Mouse (Mus musculus): ENCODE results near the gene Enc1. TPM values are rescaled to one million over a fixed set of nuclear protein-coding genes. Genes with fewer than 3 reads are reported as not detected.

The Enc1 gene
- polyA plus RNA-seq, 1 experiment from 2014 or later, result 103 TPM

- no peaks in the 10 kb centered on the region for H3K9me3 ChIP-seq (replicated peaks; ENCODE audit: control insufficient read depth, low read length, poor library complexity, severe bottlenecking)
- H3K36me3 ChIP-seq (ENCODE audit: control insufficient read depth, insufficient read depth, low read length), result no peaks in the 10 kb centered on the region
- no peak overlapping the region for H3K4me2 ChIP-seq (ENCODE audit: low read length)
- no peak overlapping the region for H3K9ac ChIP-seq (ENCODE audit: low read depth, low read length)
- WGBS, result 50% methylated on average over 6 of the region's 6 CpGs
- H3K27ac ChIP-seq (ENCODE audit: low read length), result no peak overlapping the region
- H3K4me1 ChIP-seq (ENCODE audit: control insufficient read depth, insufficient read depth, low read length), result peaks cover 18% of the 10 kb centered on the region
- no peaks in the 10 kb centered on the region for H3K27me3 ChIP-seq (ENCODE audit: control insufficient read depth, insufficient read depth, low read depth, low read length)
- no peak for ATAC-seq
- H3K4me3 ChIP-seq (ENCODE audit: low read depth, low read length), result no peak overlapping the region
Measured at GRCm38 (mm10) chr13:97235911-97236310, 5.0 kb upstream of the Enc1 start.

DNA sequence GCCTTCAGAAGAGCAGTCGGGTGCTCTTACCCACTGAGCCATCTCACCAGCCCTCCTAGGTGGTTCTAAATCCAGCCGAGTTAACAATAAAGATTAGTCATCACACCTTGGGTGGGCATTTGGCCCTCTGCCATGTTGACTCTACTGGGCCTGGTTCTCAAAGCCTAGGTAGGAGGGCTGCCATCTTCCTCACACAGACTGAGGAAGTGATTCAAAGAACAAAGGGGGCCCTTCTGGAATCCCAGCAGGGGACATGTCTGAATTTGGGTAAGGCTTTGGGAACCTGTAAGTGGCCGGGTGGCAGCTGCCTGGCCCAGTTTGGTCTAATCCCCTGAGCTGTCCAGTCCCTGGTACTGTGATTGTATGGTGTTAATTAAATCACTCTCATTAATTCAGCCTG is 3.2 kb upstream of the Enc1 start:
- no peaks in the 10 kb centered on the region for H3K27me3 ChIP-seq (ENCODE audit: control insufficient read depth, insufficient read depth, low read depth, low read length)
- no peak for ATAC-seq
- H3K4me3 ChIP-seq (ENCODE audit: low read depth, low read length), result no peak overlapping the region
- H3K36me3 ChIP-seq (ENCODE audit: control insufficient read depth, insufficient read depth, low read length), result no peaks in the 10 kb centered on the region
- H3K9me3 ChIP-seq (replicated peaks; ENCODE audit: control insufficient read depth, low read length, poor library complexity, severe bottlenecking), result no peaks in the 10 kb centered on the region
- no peak overlapping the region for H3K27ac ChIP-seq (ENCODE audit: low read length)
- peaks cover 18% of the 10 kb centered on the region for H3K4me1 ChIP-seq (ENCODE audit: control insufficient read depth, insufficient read depth, low read length)
- H3K9ac ChIP-seq (ENCODE audit: low read depth, low read length), result no peak overlapping the region
- no peak overlapping the region for H3K4me2 ChIP-seq (ENCODE audit: low read length)
- WGBS, result 19% methylated on average over 3 of the region's 3 CpGs

DNA sequence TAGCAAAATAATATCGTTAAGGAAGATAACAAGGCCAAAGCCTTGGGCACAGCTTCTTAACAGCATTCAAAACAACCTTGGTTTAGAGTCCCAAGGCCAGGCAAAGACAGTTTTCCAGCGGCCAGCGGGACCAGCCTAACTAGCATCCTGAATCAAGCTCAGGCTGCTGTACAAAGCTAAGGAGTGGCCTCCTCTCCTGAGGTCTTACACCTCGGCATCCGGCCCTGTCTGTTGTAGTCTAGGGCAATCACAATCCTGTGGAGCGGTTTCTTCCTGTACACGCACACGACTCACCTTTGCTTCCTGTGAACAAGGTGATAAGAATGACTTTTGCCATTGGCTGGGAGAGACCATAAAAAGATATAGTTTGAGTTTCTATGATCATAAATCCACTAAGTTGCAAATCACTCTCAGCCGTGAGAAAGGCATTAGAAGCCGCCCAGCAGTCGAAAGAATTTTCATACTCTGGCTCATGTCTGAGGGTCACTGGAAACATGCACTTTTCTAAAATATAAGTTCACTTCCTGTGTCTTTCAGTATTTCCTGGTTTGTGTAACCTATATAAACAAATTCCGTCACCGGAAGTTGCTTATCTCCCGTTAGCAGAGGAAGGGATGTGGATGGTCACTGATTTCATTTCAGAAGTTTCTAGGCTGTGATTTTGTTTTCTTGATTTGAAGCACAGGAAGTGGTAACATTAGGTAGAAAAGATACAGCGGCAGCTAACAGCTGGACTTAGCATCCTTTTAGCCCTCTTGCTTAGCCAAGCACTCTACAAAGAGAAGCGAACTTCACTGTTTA is 2.5 kb upstream of the Enc1 start:
- Histone ChIP-seq H3K27me3 (ENCODE audit: control insufficient read depth, insufficient read depth, low read depth, low read length) (no peaks in the 10 kb centered on the region), H3K4me1 (ENCODE audit: control insufficient read depth, insufficient read depth, low read length) (peaks cover 22% of the 10 kb centered on the region), H3K27ac (ENCODE audit: low read length) (peak overlapping the region; percentile 60; the same call in 1 of the 2 replicates), H3K9me3 (replicated peaks; ENCODE audit: control insufficient read depth, low read length, poor library complexity, severe bottlenecking) (no peaks in the 10 kb centered on the region), H3K4me3 (ENCODE audit: low read depth, low read length) (no peak overlapping the region), H3K9ac (ENCODE audit: low read depth, low read length) (0 out of 2 replicates have a peak overlapping the region, but pooled peaks have one; percentile 41), H3K4me2 (ENCODE audit: low read length) (no peak overlapping the region), H3K36me3 (ENCODE audit: control insufficient read depth, insufficient read depth, low read length) (no peaks in the 10 kb centered on the region)
- WGBS, result 55% methylated on average over 16 of the region's 16 CpGs
- ATAC-seq, result no peak

GRCm38 (mm10) chr13:97239343-97240180 is 1.3 kb upstream of the Enc1 start:
- Histone ChIP-seq H3K4me1 (ENCODE audit: control insufficient read depth, insufficient read depth, low read length) (peaks cover 28% of the 10 kb centered on the region), H3K9me3 (replicated peaks; ENCODE audit: control insufficient read depth, low read length, poor library complexity, severe bottlenecking) (no peaks in the 10 kb centered on the region), H3K4me2 (ENCODE audit: low read length) (peak overlapping the region; percentile 91), H3K27me3 (ENCODE audit: control insufficient read depth, insufficient read depth, low read depth, low read length) (no peaks in the 10 kb centered on the region), H3K4me3 (ENCODE audit: low read depth, low read length) (peak overlapping the region; percentile 94), H3K9ac (ENCODE audit: low read depth, low read length) (peak overlapping the region; percentile 55), H3K36me3 (ENCODE audit: control insufficient read depth, insufficient read depth, low read length) (no peaks in the 10 kb centered on the region), H3K27ac (ENCODE audit: low read length) (peak overlapping the region; percentile 97)
- whole genome bisulfite sequencing, result 3% methylated on average over 23 of the region's 23 CpGs
- ATAC-seq, result peak; percentile 61

- Histone ChIP-seq H3K4me3 (ENCODE audit: low read depth, low read length) (peak overlapping the region; percentile 94), H3K36me3 (ENCODE audit: control insufficient read depth, insufficient read depth, low read length) (peaks cover 1% of the 10 kb centered on the region; the same call in 1 of the 2 replicates), H3K9ac (ENCODE audit: low read depth, low read length) (peak overlapping the region; percentile 91), H3K27me3 (ENCODE audit: control insufficient read depth, insufficient read depth, low read depth, low read length) (no peaks in the 10 kb centered on the region), H3K9me3 (replicated peaks; ENCODE audit: control insufficient read depth, low read length, poor library complexity, severe bottlenecking) (no peaks in the 10 kb centered on the region), H3K4me2 (ENCODE audit: low read length) (peak overlapping the region; percentile 91), H3K27ac (ENCODE audit: low read length) (peak overlapping the region; percentile 97), H3K4me1 (ENCODE audit: control insufficient read depth, insufficient read depth, low read length) (peaks cover 35% of the 10 kb centered on the region)
- ATAC-seq, result peak; percentile 63
- under 1% methylated on average over 34 of the region's 36 CpGs for WGBS
Measured at GRCm38 (mm10) chr13:97240279-97240964, 483 bp upstream of the Enc1 start.

DNA sequence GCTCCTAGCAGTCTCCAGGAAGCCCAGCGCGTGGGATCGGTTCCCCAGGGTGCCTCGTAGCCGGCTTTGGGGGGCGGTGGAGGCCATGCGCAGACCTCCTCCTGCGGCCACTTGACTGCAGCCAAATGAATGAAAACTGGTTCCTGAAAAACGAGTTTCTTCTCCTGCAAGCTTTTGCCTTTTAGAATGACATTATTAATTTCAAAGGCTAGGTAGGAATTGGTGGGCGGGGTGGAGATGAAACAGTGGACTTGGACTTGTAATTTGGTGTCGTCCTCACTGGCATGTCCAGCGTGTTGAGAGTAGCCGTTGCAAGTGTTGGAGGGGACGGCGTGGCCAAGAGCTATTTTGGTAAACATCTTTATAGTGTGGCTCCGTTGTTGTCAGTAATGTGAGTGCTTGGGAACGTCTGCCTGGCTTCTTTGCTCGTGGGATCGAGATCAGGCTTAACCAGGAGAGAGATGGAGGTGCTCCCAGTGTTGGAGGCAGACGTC is 929 bp downstream of the Enc1 start:
- H3K9ac ChIP-seq (ENCODE audit: low read depth, low read length), result peak overlapping the region; percentile 91
- no peaks in the 10 kb centered on the region for H3K27me3 ChIP-seq (ENCODE audit: control insufficient read depth, insufficient read depth, low read depth, low read length)
- H3K4me3 ChIP-seq (ENCODE audit: low read depth, low read length), result peak overlapping the region; percentile 94
- peak overlapping the region; percentile 97 for H3K27ac ChIP-seq (ENCODE audit: low read length)
- H3K36me3 ChIP-seq (ENCODE audit: control insufficient read depth, insufficient read depth, low read length), result peaks cover 14% of the 10 kb centered on the region
- no peak for ATAC-seq
- under 1% methylated on average over 20 of the region's 20 CpGs for WGBS
- no peaks in the 10 kb centered on the region for H3K9me3 ChIP-seq (replicated peaks; ENCODE audit: control insufficient read depth, low read length, poor library complexity, severe bottlenecking)
- H3K4me2 ChIP-seq (ENCODE audit: low read length), result peak overlapping the region; percentile 91
- peaks cover 48% of the 10 kb centered on the region for H3K4me1 ChIP-seq (ENCODE audit: control insufficient read depth, insufficient read depth, low read length)

DNA sequence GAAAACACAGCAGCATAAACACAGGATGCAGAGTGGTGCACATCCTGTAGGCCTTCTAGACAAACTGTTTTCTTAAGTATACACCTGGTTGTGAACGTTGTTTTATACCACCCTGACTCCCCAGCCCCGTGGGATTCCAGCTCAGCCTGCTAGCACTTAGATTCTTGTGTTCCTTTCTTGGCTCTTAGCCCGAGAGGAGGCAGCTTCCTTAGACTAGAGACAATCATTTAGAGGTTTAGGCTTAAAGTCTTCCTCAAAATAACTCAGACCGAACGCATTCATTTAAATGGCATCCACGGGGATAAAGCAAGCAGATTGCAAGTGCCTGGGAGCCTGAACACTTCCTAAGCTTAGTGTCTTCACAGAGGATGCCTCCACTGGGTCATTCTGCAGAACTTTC is 1.8 kb downstream of the Enc1 start:
- Histone ChIP-seq H3K27ac (ENCODE audit: low read length) (peak overlapping the region; percentile 97), H3K4me1 (ENCODE audit: control insufficient read depth, insufficient read depth, low read length) (peaks cover 57% of the 10 kb centered on the region), H3K4me3 (ENCODE audit: low read depth, low read length) (peak overlapping the region; percentile 94), H3K9ac (ENCODE audit: low read depth, low read length) (peak overlapping the region; percentile 91), H3K36me3 (ENCODE audit: control insufficient read depth, insufficient read depth, low read length) (peaks cover 18% of the 10 kb centered on the region), H3K9me3 (replicated peaks; ENCODE audit: control insufficient read depth, low read length, poor library complexity, severe bottlenecking) (no peaks in the 10 kb centered on the region), H3K27me3 (ENCODE audit: control insufficient read depth, insufficient read depth, low read depth, low read length) (no peaks in the 10 kb centered on the region), H3K4me2 (ENCODE audit: low read length) (peak overlapping the region; percentile 91)
- under 1% methylated on average over 6 of the region's 6 CpGs for WGBS
- no peak for ATAC-seq

DNA sequence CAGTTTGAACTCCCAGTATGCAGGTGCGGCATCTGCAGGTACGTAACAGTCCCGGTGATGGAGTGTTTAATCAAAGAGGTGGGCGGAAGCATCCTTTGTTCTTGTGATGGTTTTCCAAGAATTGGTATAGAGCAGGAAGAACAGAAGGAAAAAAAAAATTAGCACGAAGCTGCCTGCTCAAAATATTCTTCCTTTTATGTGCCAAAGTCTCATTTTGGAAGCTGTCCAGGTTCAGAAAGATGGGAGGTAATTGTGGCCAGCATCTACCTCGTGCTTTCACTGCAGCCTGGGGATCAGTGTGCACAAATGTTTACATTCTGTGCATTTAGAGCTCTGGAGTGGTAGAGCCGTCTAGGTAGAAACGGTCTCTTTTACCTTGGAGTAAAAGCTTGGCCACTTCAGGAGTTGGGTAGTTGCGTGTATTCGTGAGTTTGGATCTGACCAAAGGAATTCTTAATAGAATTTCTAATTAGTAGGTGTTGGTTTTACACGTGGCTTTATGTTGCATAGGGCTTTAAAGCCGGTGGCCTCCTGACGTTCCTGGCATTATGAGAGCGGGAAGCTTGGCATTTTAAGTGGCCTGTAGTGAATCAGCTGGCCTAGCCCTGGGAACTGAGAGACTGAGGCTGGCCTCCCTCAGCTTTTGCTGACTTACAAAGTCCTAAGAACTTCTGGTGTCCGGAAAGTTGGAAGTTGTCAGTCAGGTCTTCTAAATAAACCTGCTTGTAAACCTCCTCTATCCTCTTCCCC is 3.2 kb downstream of the Enc1 start:
- WGBS, result 16% methylated on average over 15 of the region's 15 CpGs
- Histone ChIP-seq H3K27ac (ENCODE audit: low read length) (peak overlapping the region; percentile 97), H3K9ac (ENCODE audit: low read depth, low read length) (peak overlapping the region; percentile 91), H3K9me3 (replicated peaks; ENCODE audit: control insufficient read depth, low read length, poor library complexity, severe bottlenecking) (no peaks in the 10 kb centered on the region), H3K4me1 (ENCODE audit: control insufficient read depth, insufficient read depth, low read length) (peaks cover 62% of the 10 kb centered on the region), H3K27me3 (ENCODE audit: control insufficient read depth, insufficient read depth, low read depth, low read length) (no peaks in the 10 kb centered on the region), H3K4me3 (ENCODE audit: low read depth, low read length) (peak overlapping the region; percentile 94), H3K36me3 (ENCODE audit: control insufficient read depth, insufficient read depth, low read length) (peaks cover 21% of the 10 kb centered on the region), H3K4me2 (ENCODE audit: low read length) (peak overlapping the region; percentile 91)
- no peak for ATAC-seq

All from midbrain, embryonic 16.5 days (tissue).